Mouse (Mus musculus): Measurements from ENCODE around the gene Znhit6. TPM values are rescaled to one million over a fixed set of nuclear protein-coding genes. Genes with fewer than 3 reads are reported as not detected.

Znhit6 gene
- total and polyA plus RNA-seq, 3 experiments = 54.4 to 188 (median 58.6) TPM

DNA sequence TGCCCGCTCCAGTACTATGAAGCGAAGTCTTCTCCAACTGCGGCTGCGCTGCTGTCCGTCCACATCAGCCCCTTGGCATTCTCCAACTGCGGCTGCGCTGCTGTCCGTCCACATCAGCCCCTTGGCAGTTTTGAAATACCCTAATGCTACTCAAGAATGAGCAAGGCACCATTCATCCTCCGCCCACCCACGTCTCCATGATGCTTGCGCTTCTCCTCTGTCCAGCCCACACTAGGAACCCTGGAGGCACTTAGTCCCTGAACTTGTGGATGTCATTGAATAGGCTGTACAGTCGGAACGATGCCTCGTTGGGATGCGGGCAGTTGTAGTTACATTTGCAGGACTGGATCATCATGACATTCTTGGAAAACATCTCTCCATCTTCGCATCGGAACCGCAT, 71.4 kb downstream of the Znhit6 start:
- Histone ChIP-seq H3K4me2 (ENCODE audit: insufficient read depth, low read depth, poor library complexity, severe bottlenecking) (no peak overlapping the region), H3K27ac (ENCODE audit: insufficient read depth, low read depth) (no peak overlapping the region), H3K4me1 (ENCODE audit: control insufficient read depth in 1 of 2, insufficient read depth in 2 of 2) (peaks cover 0 to 11% of the 10 kb centered on the region in 2 experiments; a peak in 2 of 4 replicates), H3K27me3 (replicated peaks) (no peaks in the 10 kb centered on the region), H3K36me3 (replicated peaks in 1 of 2; ENCODE audit: control insufficient read depth in 1 of 2, insufficient read depth in 1 of 2, low read length in 1 of 2) (no peaks in the 10 kb centered on the region), H3K9me3 (replicated peaks; ENCODE audit: low read length) (peaks cover 2% of the 10 kb centered on the region), H3K4me3 (replicated peaks in 1 of 3; ENCODE audit: low read depth in 2 of 3, low read length in 2 of 3, poor library complexity in 1 of 3) (no peak overlapping the region), H3K9ac (ENCODE audit: insufficient read depth, low read depth) (no peak overlapping the region), H3K79me2 (replicated peaks; ENCODE audit: control insufficient read depth, extremely low read depth, insufficient read depth, poor library complexity, severe bottlenecking) (no peaks in the 10 kb centered on the region)
- TF ChIP-seq HCFC1 (IDR thresholded peaks at IDR 0.05; ENCODE audit: low read depth, low read length) (no peak), TCF12 (IDR thresholded peaks at IDR 0.05; ENCODE audit: low read depth, low read length) (no peak), USF2 (conservative IDR thresholded peaks at IDR 0.05; ENCODE audit: low read depth, low read length) (no peak), NRF1 (IDR thresholded peaks at IDR 0.05; ENCODE audit: low read depth, low read length) (no peak), MEF2A (IDR thresholded peaks at IDR 0.05; ENCODE audit: borderline replicate concordance, low read depth, low read length) (no peak), POLR2AphosphoS2 (IDR thresholded peaks at IDR 0.05; ENCODE audit: low read depth, low read length) (no peak), CTCF (conservative IDR thresholded peaks at IDR 0.05 in 1 of 2, IDR thresholded peaks at IDR 0.05 in 1 of 2; ENCODE audit: low read depth in 2 of 2, low read length in 2 of 2) (no peak), MYC (IDR thresholded peaks at IDR 0.05; ENCODE audit: low read depth, low read length) (no peak), SMC3 (IDR thresholded peaks at IDR 0.05; ENCODE audit: low read depth, low read length) (no peak), BHLHE40 (IDR thresholded peaks at IDR 0.05; ENCODE audit: low read depth, low read length) (no peak), UBTF (IDR thresholded peaks at IDR 0.05; ENCODE audit: low read depth, low read length) (no peak), EP300 (IDR thresholded peaks at IDR 0.05; ENCODE audit: low read length) (no peak), ZNF384 (IDR thresholded peaks at IDR 0.05; ENCODE audit: low read depth, low read length) (no peak), TBP (conservative IDR thresholded peaks at IDR 0.05; ENCODE audit: low read depth, low read length) (no peak), JUN (IDR thresholded peaks at IDR 0.05; ENCODE audit: insufficient read depth, low read depth, low read length) (no peak), ETS1 (conservative IDR thresholded peaks at IDR 0.05; ENCODE audit: low read depth, low read length) (no peak), CHD2 (IDR thresholded peaks at IDR 0.05; ENCODE audit: low read length) (no peak), USF1 (IDR thresholded peaks at IDR 0.05; ENCODE audit: low read depth, low read length) (no peak), ZMIZ1 (IDR thresholded peaks at IDR 0.05; ENCODE audit: low read depth, low read length) (no peak)
- dilution Hi-C loops (cut with MboI; ENCODE audit: extremely low pct_ligation_motif_present, extremely low pct_unique_long_range_greater_than_20kb, low sequenced_read_pairs) = no loop called here
- in situ Hi-C loops (cut with MboI; ENCODE audit: low pct_ligation_motif_present, low pct_unique_long_range_greater_than_20kb, low sequenced_read_pairs) = no loop called here
- no peak for DNase-seq (ENCODE audit: extremely low read depth)

DNA sequence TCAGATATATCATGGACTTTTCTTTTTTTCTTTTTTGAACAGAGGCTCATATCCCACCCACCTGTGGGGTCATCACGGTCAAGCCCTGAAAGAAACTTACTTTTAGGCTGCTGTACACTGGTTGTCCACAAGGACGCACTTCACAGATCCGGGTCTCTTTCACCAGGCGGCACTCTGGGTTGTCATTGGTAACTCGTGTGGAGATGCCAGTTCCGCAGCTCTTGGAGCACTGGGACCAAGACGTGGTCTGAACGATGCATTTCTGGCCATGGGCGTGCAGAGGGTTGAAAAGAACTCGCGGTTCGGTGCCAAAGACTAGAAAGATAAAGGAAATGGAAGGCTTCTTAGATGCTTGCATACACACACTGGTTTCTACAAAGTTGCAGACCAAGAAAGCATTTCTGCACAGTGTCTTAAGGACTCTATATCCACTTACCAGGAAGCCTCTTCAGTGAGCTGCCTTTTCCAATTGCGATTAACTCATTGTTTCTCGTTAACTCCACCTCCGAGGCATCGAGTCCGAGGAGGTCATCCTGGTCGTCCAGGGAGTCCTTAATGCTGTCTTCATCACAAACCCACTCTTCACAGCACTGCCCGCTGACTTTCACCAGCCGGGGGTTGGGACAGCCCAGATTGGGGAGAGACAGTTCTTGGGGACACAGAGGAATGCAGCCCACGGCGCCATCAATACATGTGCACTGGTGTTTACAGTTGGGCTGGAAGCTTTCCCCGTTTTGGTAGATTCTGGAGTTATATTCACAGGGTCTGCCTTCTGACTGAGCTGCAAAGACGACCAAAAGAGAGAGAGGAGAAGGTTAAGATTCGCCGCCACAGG, 72.3 kb downstream of the Znhit6 start:
- Histone ChIP-seq H3K4me1 (ENCODE audit: control insufficient read depth in 1 of 2, insufficient read depth in 2 of 2) (peaks cover 0 to 11% of the 10 kb centered on the region in 2 experiments; a peak in 2 of 4 replicates), H3K9me3 (replicated peaks; ENCODE audit: low read length) (peaks cover 2% of the 10 kb centered on the region), H3K27me3 (replicated peaks) (no peaks in the 10 kb centered on the region), H3K9ac (ENCODE audit: insufficient read depth, low read depth) (no peak overlapping the region), H3K27ac (ENCODE audit: insufficient read depth, low read depth) (no peak overlapping the region), H3K4me2 (ENCODE audit: insufficient read depth, low read depth, poor library complexity, severe bottlenecking) (no peak overlapping the region), H3K79me2 (replicated peaks; ENCODE audit: control insufficient read depth, extremely low read depth, insufficient read depth, poor library complexity, severe bottlenecking) (no peaks in the 10 kb centered on the region), H3K4me3 (replicated peaks in 1 of 3; ENCODE audit: low read depth in 2 of 3, low read length in 2 of 3, poor library complexity in 1 of 3) (no peak overlapping the region), H3K36me3 (replicated peaks in 1 of 2; ENCODE audit: control insufficient read depth in 1 of 2, insufficient read depth in 1 of 2, low read length in 1 of 2) (no peaks in the 10 kb centered on the region)
- in situ Hi-C loops (cut with MboI; ENCODE audit: low pct_ligation_motif_present, low pct_unique_long_range_greater_than_20kb, low sequenced_read_pairs) (no loop called here), dilution Hi-C loops (cut with MboI; ENCODE audit: extremely low pct_ligation_motif_present, extremely low pct_unique_long_range_greater_than_20kb, low sequenced_read_pairs) (no loop called here)
- TF ChIP-seq ETS1 (conservative IDR thresholded peaks at IDR 0.05; ENCODE audit: low read depth, low read length) = no peak
- TF ChIP-seq SMC3 (IDR thresholded peaks at IDR 0.05; ENCODE audit: low read depth, low read length) = 0 out of 2 replicates have a peak, but pooled peaks have one; percentile 2
- peak; percentile 28 to 44; a peak in 3 of 4 replicates for TF ChIP-seq CTCF (conservative IDR thresholded peaks at IDR 0.05 in 1 of 2, IDR thresholded peaks at IDR 0.05 in 1 of 2; ENCODE audit: low read depth in 2 of 2, low read length in 2 of 2)
- no peak for DNase-seq (ENCODE audit: extremely low read depth)
